Mouse (Mus musculus) liver, embryonic 14.5 days (tissue): ENCODE results near the gene Dnajc6. TPM values are rescaled to one million over a fixed set of nuclear protein-coding genes. Genes with fewer than 3 reads are reported as not detected.
A peak's percentile ranks its signal among the peaks of the same experiment; 100 is the strongest.

Experiments
- ATAC-seq: fragments of 200-750 bp; cut with Nextera tagmentation; 2 replicates; pipeline ENCODE4 v1.8.0; 2017; ENCODE audit warnings: moderate number of reproducible peaks, mild to moderate bottlenecking, moderate library complexity; ENCODE audit not compliant: insufficient read depth
- DNase-seq, 3 experiments: peaks; one replicate each; pipeline ENCODE4 v3.0.0-alpha.2; 2012 to 2013; ENCODE audit warnings: low read depth in 3 of 3, low spot score in 3 of 3
- H3K27ac ChIP-seq: fragments of 300-500 bp; sonication (generic); 2 replicates; pipeline ENCODE4 v1.5.1; 2014; ENCODE audit warnings: moderate library complexity, mild to moderate bottlenecking, control low read depth, inconsistent platforms
- H3K27me3 ChIP-seq: fragments of 300-500 bp; sonication (generic); 2 replicates; pipeline ENCODE4 v1.6.1; 2014; ENCODE audit warnings: mild to moderate bottlenecking, low read length, moderate library complexity; ENCODE audit not compliant: control insufficient read depth, insufficient read depth
- H3K36me3 ChIP-seq: fragments of 300-500 bp; sonication (generic); replicated peaks from 2 replicates; pipeline ENCODE4 v1.6.1; 2014; ENCODE audit warnings: low read depth; ENCODE audit not compliant: control insufficient read depth, insufficient read depth
- H3K4me1 ChIP-seq, 2 experiments: fragments of 200-500 bp in 1 of 2; fragments of 300-500 bp in 1 of 2; sonication (generic) in 1 of 2; replicated peaks; 2 replicates each; pipeline ENCODE4 v1.6.1; 2012 to 2014; ENCODE audit warnings: antibody characterized with exemption in 1 of 2, inconsistent platforms in 1 of 2, low read length in 1 of 2; ENCODE audit not compliant: control insufficient read depth in 2 of 2, insufficient read depth in 2 of 2
- H3K4me2 ChIP-seq: fragments of 300-500 bp; sonication (generic); 2 replicates; pipeline ENCODE4 v1.6.1; 2014; ENCODE audit warnings: low read depth, mild to moderate bottlenecking, control low read depth, moderate library complexity
- H3K4me3 ChIP-seq, 2 experiments: fragments of 200-500 bp in 1 of 2; fragments of 300-500 bp in 1 of 2; sonication (generic) in 1 of 2; 2 replicates each; pipeline ENCODE4 v1.5.1; 2012 to 2014; ENCODE audit warnings: low read depth in 2 of 2, low read length in 2 of 2, mild to moderate bottlenecking in 2 of 2, control low read depth in 1 of 2, inconsistent platforms in 1 of 2, moderate library complexity in 1 of 2; ENCODE audit not compliant: insufficient read depth in 1 of 2
- H3K9ac ChIP-seq: fragments of 300-500 bp; sonication (generic); replicated peaks from 2 replicates; pipeline ENCODE4 v1.6.1; 2014; ENCODE audit warnings: mild to moderate bottlenecking, control low read depth, moderate library complexity
- H3K9me3 ChIP-seq: fragments of 300-500 bp; sonication (generic); 2 replicates; pipeline ENCODE4 v1.6.1; 2016; ENCODE audit warnings: low read length, mixed read lengths; ENCODE audit not compliant: control insufficient read depth
- CTCF ChIP-seq: IDR thresholded peaks from 2 replicates; pipeline ENCODE4 v1.5.1; 2016; ENCODE audit warnings: antibody characterized with exemption, low read depth, control low read depth
- EP300 ChIP-seq: IDR thresholded peaks from 2 replicates; pipeline ENCODE4 v1.6.1; 2016; ENCODE audit warnings: antibody characterized with exemption, low read depth
- WGBS: fragments of 180-500 bp; shearing (Covaris S2); extraction: QIAGEN DNeasy Blood & Tissue Kit; methylation state at CpG from one replicate; pipeline ENCODE4 v1.1.7; 2014; ENCODE audit not compliant: insufficient replicate concordance; 5-methylcytosine and 5-hydroxymethylcytosine counted together
- polyA plus RNA-seq, 2 experiments: library from polyadenylated mRNA; depleted of rRNA in 1 of 2; stranded (reverse) in 1 of 2; unstranded in 1 of 2; fragments of >200 nt; fragmentation: Nextera tagmentation in 1 of 2; extraction: Ambion mirVana in 1 of 2; gene quantifications; 2 replicates each; pipeline versions ENCODE4 v1.2.1 to v1.2.3; 2012 to 2014

The Dnajc6 gene
- polyA plus RNA-seq, 2 experiments, result 0.08 to 0.16 TPM

- H3K27ac ChIP-seq, result no peak overlapping the region
- no peaks in the 10 kb centered on the region for H3K36me3 ChIP-seq
- DNase-seq (no peak), ATAC-seq (no peak)
- no peak overlapping the region for H3K4me3 ChIP-seq
- no peaks in the 10 kb centered on the region for H3K9me3 ChIP-seq
- TF ChIP-seq EP300 (no peak), CTCF (no peak)
- H3K9ac ChIP-seq, result no peak overlapping the region
- 79% methylated on average over 9 of the region's 9 CpGs for WGBS
- H3K4me2 ChIP-seq, result no peak overlapping the region
- H3K27me3 ChIP-seq, result no peaks in the 10 kb centered on the region
- H3K4me1 ChIP-seq, result no peaks in the 10 kb centered on the region
Measured at GRCm38 (mm10) chr4:101452829-101453228, 43.6 kb upstream of the Dnajc6 start.

GRCm38 (mm10) chr4:101457176-101457575 lies 39.3 kb upstream of the Dnajc6 start:
- no peak for ATAC-seq
- H3K4me2 ChIP-seq, result no peak overlapping the region
- H3K27ac ChIP-seq, result no peak overlapping the region
- TF ChIP-seq EP300, result no peak
- no peak for TF ChIP-seq CTCF
- no peaks in the 10 kb centered on the region for H3K27me3 ChIP-seq
- H3K9me3 ChIP-seq, result no peaks in the 10 kb centered on the region
- no peak overlapping the region for H3K4me3 ChIP-seq
- no peak overlapping the region for H3K9ac ChIP-seq
- no peaks in the 10 kb centered on the region for H3K36me3 ChIP-seq
- H3K4me1 ChIP-seq, result no peaks in the 10 kb centered on the region
- WGBS, result 76% methylated on average over 8 of the region's 8 CpGs
- DNase-seq, result no peak

- no peaks in the 10 kb centered on the region for H3K4me1 ChIP-seq
- H3K36me3 ChIP-seq, result no peaks in the 10 kb centered on the region
- H3K27ac ChIP-seq, result no peak overlapping the region
- H3K4me2 ChIP-seq, result no peak overlapping the region
- H3K4me3 ChIP-seq, result no peak overlapping the region
- 31% methylated on average over 2 of the region's 2 CpGs for WGBS
- no peaks in the 10 kb centered on the region for H3K9me3 ChIP-seq
- TF ChIP-seq EP300, result no peak
- peak; percentile 66 for TF ChIP-seq CTCF
- no peak overlapping the region for H3K9ac ChIP-seq
- DNase-seq (peak in 2 of 3 experiments; percentile 5 to 10), ATAC-seq (no peak)
- H3K27me3 ChIP-seq, result no peaks in the 10 kb centered on the region
Measured at GRCm38 (mm10) chr4:101458341-101458740, 38.1 kb upstream of the Dnajc6 start.

GRCm38 (mm10) chr4:101459358-101459757 lies 37.1 kb upstream of the Dnajc6 start:
- Histone ChIP-seq H3K9me3 (no peaks in the 10 kb centered on the region), H3K4me1 (no peaks in the 10 kb centered on the region), H3K9ac (no peak overlapping the region), H3K4me2 (no peak overlapping the region), H3K4me3 (no peak overlapping the region), H3K27me3 (no peaks in the 10 kb centered on the region), H3K27ac (no peak overlapping the region), H3K36me3 (no peaks in the 10 kb centered on the region)
- DNase-seq (no peak), ATAC-seq (no peak)
- TF ChIP-seq EP300 (no peak), CTCF (no peak)
- WGBS, result 75% methylated on average over 4 of the region's 4 CpGs

GRCm38 (mm10) chr4:101460114-101460513 lies 36.3 kb upstream of the Dnajc6 start:
- 42% methylated on average over 1 of the region's 1 CpGs for WGBS
- Histone ChIP-seq H3K9ac (no peak overlapping the region), H3K4me2 (no peak overlapping the region), H3K9me3 (no peaks in the 10 kb centered on the region), H3K36me3 (no peaks in the 10 kb centered on the region), H3K27me3 (no peaks in the 10 kb centered on the region), H3K4me3 (no peak overlapping the region), H3K27ac (no peak overlapping the region), H3K4me1 (no peaks in the 10 kb centered on the region)
- ATAC-seq, result no peak
- no peak for TF ChIP-seq EP300
- TF ChIP-seq CTCF, result no peak
- DNase-seq, result no peak

GRCm38 (mm10) chr4:101462065-101462464 lies 34.4 kb upstream of the Dnajc6 start:
- no peak for DNase-seq
- Histone ChIP-seq H3K9ac (no peak overlapping the region), H3K27me3 (no peaks in the 10 kb centered on the region), H3K9me3 (no peaks in the 10 kb centered on the region), H3K4me1 (no peaks in the 10 kb centered on the region), H3K4me3 (no peak overlapping the region), H3K36me3 (no peaks in the 10 kb centered on the region), H3K27ac (no peak overlapping the region), H3K4me2 (no peak overlapping the region)
- no peak for ATAC-seq
- TF ChIP-seq EP300 (no peak), CTCF (no peak)
- WGBS, result 71% methylated on average over 2 of the region's 2 CpGs
